Mouse (Mus musculus) testis, adult 2 months (tissue): ENCODE measurements around the gene Utp6. TPM values are rescaled to one million over a fixed set of nuclear protein-coding genes. Genes with fewer than 3 reads are reported as not detected.
"Not testable (repeated sequence)": the region's sequence is repeated elsewhere in the genome, so short reads cannot be mapped to it uniquely, and the experiment has no call there.

ENCODE experiments used
- H3K27ac ChIP-seq: fragments of 200-500 bp; 2 replicates; pipeline ENCODE4 v1.5.1; 2012; ENCODE audit warnings: low read depth, low read length; ENCODE audit not compliant: control insufficient read depth, insufficient read depth
- H3K27me3 ChIP-seq: fragments of 200-500 bp; 2 replicates; pipeline ENCODE4 v1.6.1; 2012; ENCODE audit warnings: mild to moderate bottlenecking, low read length, moderate library complexity; ENCODE audit not compliant: control insufficient read depth, insufficient read depth
- H3K36me3 ChIP-seq: fragments of 200-500 bp; 2 replicates; pipeline ENCODE4 v1.6.1; 2012; ENCODE audit warnings: mild to moderate bottlenecking, low read length; ENCODE audit not compliant: control insufficient read depth, insufficient read depth
- H3K4me1 ChIP-seq: fragments of 200-500 bp; 2 replicates; pipeline ENCODE4 v1.6.1; 2012; ENCODE audit warnings: low read length; ENCODE audit not compliant: control insufficient read depth, insufficient read depth
- H3K4me3 ChIP-seq: fragments of 200-500 bp; 2 replicates; pipeline ENCODE4 v1.5.1; 2012; ENCODE audit warnings: low read depth, mild to moderate bottlenecking, low read length, moderate library complexity, mixed read lengths; ENCODE audit not compliant: control insufficient read depth
- CTCF ChIP-seq: fragments of 200-500 bp; IDR thresholded peaks from 2 replicates; pipeline ENCODE4 v1.5.1; 2012; ENCODE audit warnings: low read depth, mild to moderate bottlenecking, inconsistent platforms, low read length, moderate library complexity; ENCODE audit not compliant: control insufficient read depth, insufficient read depth, insufficient replicate concordance
- POLR2A ChIP-seq: fragments of 200-500 bp; IDR thresholded peaks from 2 replicates; pipeline ENCODE4 v1.6.1; 2012; ENCODE audit warnings: low read depth, mild to moderate bottlenecking, inconsistent platforms, low read length, moderate library complexity; ENCODE audit not compliant: control insufficient read depth
- polyA plus RNA-seq: library from polyadenylated mRNA; depleted of rRNA; stranded (reverse); fragments of >200 nt; gene quantifications from 2 replicates; pipeline ENCODE4 v1.2.3, GENCODE M21; 2012

The Utp6 gene
- polyA plus RNA-seq, 1 experiment = 2.7 TPM

GRCm38 (mm10) chr11:79990120-79990519 lies 27.9 kb upstream of the Utp6 start:
- Histone ChIP-seq H3K4me1 (peaks cover 3% of the 10 kb centered on the region; the same call in 1 of the 2 replicates), H3K4me3 (no peak overlapping the region), H3K27me3 (no peaks in the 10 kb centered on the region), H3K27ac (no peak overlapping the region), H3K36me3 (no peaks in the 10 kb centered on the region)
- no peak for TF ChIP-seq POLR2A
- TF ChIP-seq CTCF = no peak

GRCm38 (mm10) chr11:79987896-79988295 lies 25.7 kb upstream of the Utp6 start:
- TF ChIP-seq POLR2A (no peak), CTCF (no peak)
- H3K27me3 ChIP-seq = no peaks in the 10 kb centered on the region
- no peaks in the 10 kb centered on the region for H3K36me3 ChIP-seq
- no peak overlapping the region for H3K4me3 ChIP-seq
- H3K4me1 ChIP-seq = peaks cover 3% of the 10 kb centered on the region; the same call in 1 of the 2 replicates
- H3K27ac ChIP-seq = no peak overlapping the region

GRCm38 (mm10) chr11:79986886-79987285 lies 24.7 kb upstream of the Utp6 start:
- H3K4me3 ChIP-seq = no peak overlapping the region
- no peaks in the 10 kb centered on the region; the same call in 1 of the 2 replicates for H3K4me1 ChIP-seq
- no peak for TF ChIP-seq POLR2A
- TF ChIP-seq CTCF = no peak
- no peaks in the 10 kb centered on the region for H3K27me3 ChIP-seq
- H3K27ac ChIP-seq = no peak overlapping the region
- H3K36me3 ChIP-seq = no peaks in the 10 kb centered on the region

- H3K36me3 ChIP-seq, H3K4me1 ChIP-seq, H3K27me3 ChIP-seq, H3K4me3 ChIP-seq, H3K27ac ChIP-seq: not testable (repeated sequence)
Measured at GRCm38 (mm10) chr11:79977747-79978146, 15.6 kb upstream of the Utp6 start.

GRCm38 (mm10) chr11:79977061-79977460 lies 14.9 kb upstream of the Utp6 start:
- not testable (repeated sequence) for H3K4me1 ChIP-seq, H3K36me3 ChIP-seq, H3K27me3 ChIP-seq, H3K27ac ChIP-seq, H3K4me3 ChIP-seq

- H3K4me3 ChIP-seq, H3K4me1 ChIP-seq, H3K27me3 ChIP-seq, H3K27ac ChIP-seq, H3K36me3 ChIP-seq: not testable (repeated sequence)
Measured at GRCm38 (mm10) chr11:79976645-79977044, 14.5 kb upstream of the Utp6 start.

- H3K27me3 ChIP-seq = peaks cover 2% of the 10 kb centered on the region; the same call in 1 of the 2 replicates
- H3K4me3 ChIP-seq = no peak overlapping the region
- TF ChIP-seq POLR2A (no peak), CTCF (no peak)
- peaks cover 10% of the 10 kb centered on the region for H3K4me1 ChIP-seq
- no peak overlapping the region for H3K27ac ChIP-seq
- no peaks in the 10 kb centered on the region for H3K36me3 ChIP-seq
Measured at GRCm38 (mm10) chr11:79976222-79976621, 14.0 kb upstream of the Utp6 start.

GRCm38 (mm10) chr11:79975377-79975776 lies 13.2 kb upstream of the Utp6 start:
- TF ChIP-seq CTCF = no peak
- no peak for TF ChIP-seq POLR2A
- no peak overlapping the region for H3K4me3 ChIP-seq
- H3K27ac ChIP-seq = no peak overlapping the region
- peaks cover 2% of the 10 kb centered on the region; the same call in 1 of the 2 replicates for H3K27me3 ChIP-seq
- H3K36me3 ChIP-seq = no peaks in the 10 kb centered on the region
- H3K4me1 ChIP-seq = peaks cover 10% of the 10 kb centered on the region
